Mouse (Mus musculus): ENCODE data around the gene Zfp936.

The Zfp936 gene

DNA sequence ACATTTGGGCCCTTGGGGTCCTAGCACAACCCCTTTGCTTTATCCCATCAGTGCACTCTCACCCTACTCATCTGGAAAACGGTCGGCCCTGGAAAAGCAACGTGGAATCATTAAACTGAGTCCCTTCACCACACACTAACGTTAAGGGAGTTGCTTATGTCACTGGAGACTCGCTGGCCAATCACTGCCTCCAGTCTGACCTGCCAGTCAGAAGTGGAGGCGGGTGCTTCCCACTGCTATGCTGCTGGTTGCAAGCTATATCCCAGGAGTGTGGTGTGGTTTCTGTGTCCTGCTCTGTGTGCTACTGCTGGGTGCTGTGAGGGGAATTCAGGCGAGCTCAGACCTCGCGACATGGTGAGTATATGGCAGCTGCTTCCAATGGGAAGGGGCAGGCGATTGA is at the start of gene Zfp936:
Gene Zfp936 (plus strand): TSS at position 301 of the 400 bp plus-strand sequence.
- 80% methylated on average over 10 of the region's 10 CpGs for whole genome bisulfite sequencing

DNA sequence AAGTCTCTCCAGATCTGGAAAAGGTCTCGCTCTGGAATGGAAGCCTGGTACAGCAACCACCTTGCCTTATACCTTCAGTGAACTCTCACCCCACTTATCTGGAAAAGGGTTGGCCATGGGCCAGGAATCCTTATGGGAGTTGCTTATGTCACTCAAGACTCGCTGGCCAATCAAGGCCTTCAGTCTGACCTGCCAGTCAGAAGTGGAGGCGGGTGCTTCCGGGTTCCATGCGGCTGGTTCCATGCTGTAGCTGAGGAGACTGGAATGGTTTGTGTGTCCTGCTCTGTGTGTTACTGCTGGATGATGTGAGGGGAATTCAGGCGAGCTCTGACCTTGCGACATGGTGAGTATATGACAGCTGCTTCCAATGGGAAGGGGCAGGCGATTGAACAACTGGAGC is 36.2 kb upstream of the Zfp936 start:
- WGBS, result 83% methylated on average over 8 of the region's 8 CpGs

DNA sequence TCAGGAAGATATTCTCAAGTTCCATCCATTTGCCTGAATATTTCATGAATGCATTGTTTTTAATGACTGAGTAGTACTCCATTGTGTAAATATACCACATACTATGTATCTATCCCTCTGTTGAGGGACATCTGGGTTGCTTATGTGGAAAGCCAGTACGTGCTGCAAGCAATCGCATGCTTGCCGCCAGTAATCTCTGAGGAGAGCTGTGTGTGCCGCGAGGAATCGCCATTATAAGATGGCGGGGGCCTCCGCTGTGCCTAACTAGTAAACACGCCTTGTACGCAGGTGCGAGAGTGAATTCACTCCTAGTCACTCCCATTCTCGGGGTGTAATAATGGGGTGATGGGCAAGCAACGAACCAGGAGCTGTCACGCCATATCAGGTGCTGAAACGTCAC is 14.7 kb downstream of the Zfp936 start:
- WGBS, result 93% methylated on average over 15 of the region's 15 CpGs

DNA sequence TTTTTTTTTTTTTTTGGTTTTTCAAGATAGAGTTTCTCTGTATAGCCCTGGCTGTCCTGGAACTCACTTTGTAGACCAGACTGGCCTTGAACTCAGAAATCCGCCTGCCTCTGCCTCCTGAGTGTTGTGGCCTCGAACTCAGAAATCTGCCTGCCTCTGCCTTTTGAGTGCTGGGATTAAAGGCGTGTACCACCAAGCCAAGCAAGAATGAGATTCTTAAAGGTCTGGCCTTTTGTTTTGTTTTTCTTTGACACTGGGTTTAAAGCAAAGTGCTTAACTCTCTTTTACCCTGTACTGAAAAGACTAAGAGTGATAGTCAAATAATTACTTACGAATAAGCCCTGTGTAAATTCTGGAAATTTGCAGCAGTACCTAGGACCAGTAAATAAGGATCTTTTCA is 50.1 kb downstream of the Zfp936 start:
- WGBS, result 74% methylated on average over 4 of the region's 4 CpGs

DNA sequence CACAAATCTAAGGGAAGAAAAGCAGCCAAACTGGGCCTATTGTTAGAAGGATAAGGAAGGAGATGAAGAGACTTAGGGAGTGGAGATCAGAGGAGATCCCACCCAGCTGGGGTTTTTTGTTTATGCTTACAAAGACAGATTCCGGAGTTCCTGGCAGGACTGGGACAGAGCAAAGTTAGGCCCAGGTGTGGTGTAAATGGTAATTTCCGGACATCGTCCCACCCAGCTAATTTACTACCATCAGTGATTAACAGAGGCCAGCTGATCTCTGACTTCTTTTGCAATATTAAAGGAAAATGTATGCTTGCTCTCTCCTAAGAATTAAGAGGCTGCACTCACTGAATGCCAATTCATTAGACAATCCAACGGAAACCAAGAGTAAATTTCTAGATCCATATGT is 53.1 kb downstream of the Zfp936 start:
- WGBS, result 85% methylated on average over 4 of the region's 4 CpGs

DNA sequence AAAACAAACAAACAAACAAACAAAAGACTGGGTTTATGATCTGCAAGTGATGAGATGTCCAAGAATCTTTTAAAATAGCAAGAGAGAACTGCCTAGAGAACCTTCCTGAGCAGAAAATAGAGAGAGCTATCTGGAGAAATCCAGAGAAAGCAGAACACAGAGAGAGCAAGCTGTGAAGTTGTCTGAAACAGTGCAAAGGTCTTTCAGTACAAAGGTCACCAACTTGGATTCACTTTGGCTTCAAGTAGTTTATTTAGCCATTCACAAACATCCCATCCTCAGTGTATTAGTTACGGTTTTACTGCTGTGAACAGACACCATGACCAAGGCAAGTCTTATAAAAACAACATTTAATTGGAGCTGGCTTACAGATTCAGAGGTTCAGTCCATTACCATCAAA is 53.8 kb downstream of the Zfp936 start:
- WGBS, result 90% methylated on average over 1 of the region's 1 CpGs

DNA sequence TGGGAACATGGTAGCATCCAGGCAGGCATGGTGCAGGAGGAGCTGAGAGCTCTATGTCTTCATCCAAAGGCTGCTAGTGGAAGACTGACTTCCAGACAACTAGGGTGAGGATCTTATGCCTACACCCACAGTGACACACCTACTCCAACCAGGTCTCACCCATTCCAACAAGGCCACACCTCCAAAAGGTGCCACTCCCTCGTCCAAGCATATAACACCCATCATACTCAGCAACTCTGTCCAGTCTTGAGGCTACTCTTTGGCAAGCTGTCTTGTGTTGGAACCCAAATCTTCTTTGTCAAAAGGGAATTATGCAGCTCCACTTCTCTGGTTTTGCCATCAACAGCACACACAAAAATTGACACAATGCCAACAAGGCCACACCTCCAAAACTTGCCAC is 54.2 kb downstream of the Zfp936 start:
- WGBS, result 37% methylated on average over 1 of the region's 1 CpGs

DNA sequence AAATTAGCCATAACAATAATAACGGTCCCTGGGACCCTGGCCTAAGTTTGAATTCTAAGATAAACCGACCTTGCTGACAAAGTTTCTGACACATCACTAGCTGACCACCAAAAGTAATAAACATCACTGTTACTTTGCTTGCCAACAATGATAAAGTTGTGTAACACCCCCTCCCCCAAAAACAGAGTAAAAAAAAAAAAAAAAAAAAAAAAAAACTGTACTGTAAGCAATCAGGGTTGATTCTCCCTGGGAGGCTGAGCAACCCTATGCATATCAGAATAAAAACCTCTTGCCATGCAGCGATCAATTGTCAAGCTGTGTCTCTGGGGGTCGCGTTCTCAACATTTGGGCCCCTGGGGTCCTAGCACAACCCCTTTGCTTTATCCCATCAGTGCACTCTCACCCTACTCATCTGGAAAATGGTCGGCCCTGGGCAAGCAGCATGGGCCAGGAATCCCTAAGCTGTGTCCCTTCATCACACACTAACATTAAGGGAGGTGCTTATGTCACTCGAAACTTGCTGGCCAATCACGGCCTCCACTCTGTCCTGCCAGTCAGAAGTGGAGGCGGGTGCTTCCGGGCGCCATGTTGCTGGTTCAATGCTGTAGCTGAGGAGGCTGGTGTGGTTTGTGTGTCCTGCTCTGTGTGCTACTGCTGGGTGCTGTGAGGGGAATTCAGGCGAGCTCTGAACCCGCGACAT is 63.1 kb downstream of the Zfp936 start:
- 86% methylated on average over 14 of the region's 14 CpGs for WGBS

DNA sequence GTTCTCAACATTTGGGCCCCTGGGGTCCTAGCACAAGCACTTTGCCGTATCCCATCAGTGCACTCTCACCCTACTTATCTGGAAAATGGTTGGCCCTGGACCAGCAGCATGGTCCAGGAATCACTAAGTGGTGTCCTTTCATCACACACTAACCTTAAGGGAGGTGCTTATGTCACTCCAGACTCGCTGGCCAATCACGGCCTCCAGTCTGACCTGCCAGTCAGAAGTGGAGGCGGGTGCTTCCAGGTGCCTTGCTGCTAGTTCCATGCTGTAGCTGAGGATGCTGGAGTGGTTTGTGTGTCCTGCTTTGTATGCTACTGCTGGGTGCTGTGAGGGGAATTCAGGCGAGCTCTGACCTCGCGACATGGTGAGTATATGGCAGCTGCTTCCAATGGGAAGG is 99.8 kb downstream of the Zfp936 start:
- WGBS, result 79% methylated on average over 7 of the region's 7 CpGs

Data from cerebral cortex, adult 2 months (tissue).